Mouse (Mus musculus) kidney, embryonic 16.5 days (tissue): ENCODE measurements around the gene Znrf1. TPM values are rescaled to one million over a fixed set of nuclear protein-coding genes. Genes with fewer than 3 reads are reported as not detected.

Experiments
- ATAC-seq: fragments of 200-750 bp; cut with Nextera tagmentation; 2 replicates; pipeline ENCODE4 v1.8.0; 2017; ENCODE audit warnings: moderate TSS enrichment; ENCODE audit not compliant: low FRiP score, low TSS enrichment
- H3K27ac ChIP-seq: fragments of 300-500 bp; sonication (generic); 2 replicates; pipeline ENCODE4 v1.5.1; 2014; ENCODE audit warnings: low read length
- H3K27me3 ChIP-seq: fragments of 300-500 bp; sonication (generic); 2 replicates; pipeline ENCODE4 v1.6.1; 2014; ENCODE audit warnings: low read length, control low read depth, mixed read lengths; ENCODE audit not compliant: insufficient read depth
- H3K36me3 ChIP-seq: fragments of 300-500 bp; sonication (generic); 2 replicates; pipeline ENCODE4 v1.6.1; 2014; ENCODE audit warnings: low read length, control low read depth, mixed read lengths; ENCODE audit not compliant: insufficient read depth
- H3K4me1 ChIP-seq: fragments of 300-500 bp; sonication (generic); 2 replicates; pipeline ENCODE4 v1.6.1; 2014; ENCODE audit warnings: low read length, control low read depth, mixed read lengths; ENCODE audit not compliant: insufficient read depth
- H3K4me2 ChIP-seq: fragments of 300-500 bp; sonication (generic); replicated peaks from 2 replicates; pipeline ENCODE4 v1.6.1; 2014; ENCODE audit warnings: low read depth, low read length
- H3K4me3 ChIP-seq: fragments of 300-500 bp; sonication (generic); 2 replicates; pipeline ENCODE4 v1.5.1; 2014; ENCODE audit warnings: mild to moderate bottlenecking, low read length
- H3K9ac ChIP-seq: fragments of 300-500 bp; sonication (generic); replicated peaks from 2 replicates; pipeline ENCODE4 v1.6.1; 2014; ENCODE audit warnings: low read length
- H3K9me3 ChIP-seq: fragments of 300-500 bp; sonication (generic); 2 replicates; pipeline ENCODE4 v1.6.1; 2016; ENCODE audit warnings: low read length, control low read depth
- WGBS: fragments of 180-500 bp; shearing (Covaris S2); extraction: QIAGEN DNeasy Blood & Tissue Kit; methylation state at CpG from one replicate; pipeline ENCODE4 v1.1.7; 2014; 5-methylcytosine and 5-hydroxymethylcytosine counted together
- polyA plus RNA-seq: library from polyadenylated mRNA; unstranded; fragments of >200 nt; fragmentation: Nextera tagmentation; extraction: Ambion mirVana; gene quantifications from 2 replicates; pipeline ENCODE4 v1.2.1, GENCODE M21; 2015

Znrf1 gene
- polyA plus RNA-seq, 1 experiment from 2014 or later: 19.9 TPM

GRCm38 (mm10) chr8:111574016-111574415 lies 38.1 kb downstream of the Znrf1 start:
- Histone ChIP-seq H3K27me3 (no peaks in the 10 kb centered on the region), H3K9me3 (no peaks in the 10 kb centered on the region), H3K27ac (no peak overlapping the region), H3K9ac (no peak overlapping the region), H3K36me3 (no peaks in the 10 kb centered on the region), H3K4me1 (peaks cover 26% of the 10 kb centered on the region), H3K4me3 (no peak overlapping the region), H3K4me2 (no peak overlapping the region)
- 75% methylated on average over 2 of the region's 2 CpGs for WGBS
- ATAC-seq: no peak

GRCm38 (mm10) chr8:111575492-111575891 lies 39.6 kb downstream of the Znrf1 start:
- Histone ChIP-seq H3K27ac (no peak overlapping the region), H3K9me3 (no peaks in the 10 kb centered on the region), H3K4me3 (no peak overlapping the region), H3K36me3 (no peaks in the 10 kb centered on the region), H3K9ac (no peak overlapping the region), H3K4me2 (no peak overlapping the region), H3K27me3 (no peaks in the 10 kb centered on the region), H3K4me1 (peaks cover 26% of the 10 kb centered on the region)
- no peak for ATAC-seq
- 94% methylated on average over 4 of the region's 4 CpGs for WGBS

- no peak for ATAC-seq
- H3K9ac ChIP-seq: no peak overlapping the region
- no peak overlapping the region for H3K4me3 ChIP-seq
- H3K27me3 ChIP-seq: no peaks in the 10 kb centered on the region
- no peak overlapping the region; the same call in 1 of the 2 replicates for H3K27ac ChIP-seq
- peaks cover 25% of the 10 kb centered on the region for H3K4me1 ChIP-seq
- no peaks in the 10 kb centered on the region for H3K9me3 ChIP-seq
- H3K36me3 ChIP-seq: no peaks in the 10 kb centered on the region
- no peak overlapping the region for H3K4me2 ChIP-seq
Measured at GRCm38 (mm10) chr8:111576501-111576900, 40.6 kb downstream of the Znrf1 start.

- Histone ChIP-seq H3K9ac (no peak overlapping the region), H3K27me3 (no peaks in the 10 kb centered on the region), H3K4me1 (peaks cover 13% of the 10 kb centered on the region), H3K9me3 (no peaks in the 10 kb centered on the region), H3K4me3 (no peak overlapping the region), H3K27ac (no peak overlapping the region), H3K4me2 (no peak overlapping the region), H3K36me3 (no peaks in the 10 kb centered on the region)
- ATAC-seq: no peak
- 84% methylated on average over 9 of the region's 9 CpGs for WGBS
Measured at GRCm38 (mm10) chr8:111577880-111578533, 42.1 kb downstream of the Znrf1 start.

GRCm38 (mm10) chr8:111579318-111579717 lies 43.4 kb downstream of the Znrf1 start:
- Histone ChIP-seq H3K27ac (no peak overlapping the region), H3K4me2 (no peak overlapping the region), H3K27me3 (no peaks in the 10 kb centered on the region), H3K4me3 (no peak overlapping the region), H3K9ac (no peak overlapping the region; the same call in 1 of the 2 replicates), H3K9me3 (no peaks in the 10 kb centered on the region), H3K36me3 (no peaks in the 10 kb centered on the region), H3K4me1 (peaks cover 13% of the 10 kb centered on the region)
- WGBS: 100% methylated on average over 1 of the region's 1 CpGs
- ATAC-seq: no peak

GRCm38 (mm10) chr8:111580306-111580705 lies 44.4 kb downstream of the Znrf1 start:
- Histone ChIP-seq H3K9ac (no peak overlapping the region), H3K27ac (no peak overlapping the region), H3K4me1 (peaks cover 13% of the 10 kb centered on the region), H3K36me3 (no peaks in the 10 kb centered on the region), H3K27me3 (no peaks in the 10 kb centered on the region), H3K4me3 (no peak overlapping the region), H3K4me2 (no peak overlapping the region), H3K9me3 (no peaks in the 10 kb centered on the region)
- no peak for ATAC-seq
- 80% methylated on average over 3 of the region's 3 CpGs for WGBS

GRCm38 (mm10) chr8:111582386-111582785 lies 46.5 kb downstream of the Znrf1 start:
- Histone ChIP-seq H3K9ac (no peak overlapping the region), H3K4me3 (no peak overlapping the region), H3K4me2 (no peak overlapping the region), H3K4me1 (no peaks in the 10 kb centered on the region), H3K27ac (no peak overlapping the region), H3K27me3 (no peaks in the 10 kb centered on the region), H3K9me3 (no peaks in the 10 kb centered on the region), H3K36me3 (no peaks in the 10 kb centered on the region)
- no peak for ATAC-seq
- WGBS: 54% methylated on average over 3 of the region's 3 CpGs

GRCm38 (mm10) chr8:111584946-111585345 lies 49.0 kb downstream of the Znrf1 start:
- H3K9me3 ChIP-seq: no peaks in the 10 kb centered on the region
- no peak for ATAC-seq
- no peak overlapping the region for H3K27ac ChIP-seq
- WGBS: 92% methylated on average over 3 of the region's 3 CpGs
- H3K4me3 ChIP-seq: no peak overlapping the region
- no peaks in the 10 kb centered on the region for H3K36me3 ChIP-seq
- H3K27me3 ChIP-seq: no peaks in the 10 kb centered on the region
- no peaks in the 10 kb centered on the region for H3K4me1 ChIP-seq
- H3K9ac ChIP-seq: no peak overlapping the region
- no peak overlapping the region for H3K4me2 ChIP-seq

- H3K4me2 ChIP-seq: no peak overlapping the region
- H3K9me3 ChIP-seq: no peaks in the 10 kb centered on the region
- no peak overlapping the region for H3K4me3 ChIP-seq
- no peak overlapping the region for H3K9ac ChIP-seq
- H3K36me3 ChIP-seq: no peaks in the 10 kb centered on the region
- no peak for ATAC-seq
- WGBS: 79% methylated on average over 1 of the region's 1 CpGs
- H3K27me3 ChIP-seq: no peaks in the 10 kb centered on the region
- no peak overlapping the region for H3K27ac ChIP-seq
- peaks cover 3% of the 10 kb centered on the region; the same call in 1 of the 2 replicates for H3K4me1 ChIP-seq
Measured at GRCm38 (mm10) chr8:111587545-111588094, 51.7 kb downstream of the Znrf1 start.

- H3K36me3 ChIP-seq: no peaks in the 10 kb centered on the region
- H3K4me3 ChIP-seq: no peak overlapping the region
- no peak overlapping the region for H3K4me2 ChIP-seq
- H3K9ac ChIP-seq: no peak overlapping the region
- no peak for ATAC-seq
- H3K4me1 ChIP-seq: peaks cover 9% of the 10 kb centered on the region; the same call in 1 of the 2 replicates
- no peaks in the 10 kb centered on the region for H3K27me3 ChIP-seq
- WGBS: 81% methylated on average over 2 of the region's 2 CpGs
- H3K9me3 ChIP-seq: no peaks in the 10 kb centered on the region
- H3K27ac ChIP-seq: no peak overlapping the region
Measured at GRCm38 (mm10) chr8:111588336-111588735, 52.4 kb downstream of the Znrf1 start.
